Mouse (Mus musculus) macrophage (primary cell): Measurements from ENCODE around the gene Sh3d21. TPM values are rescaled to one million over a fixed set of nuclear protein-coding genes. Genes with fewer than 3 reads are reported as not detected.
"Not testable (repeated sequence)": the region's sequence is repeated elsewhere in the genome, so short reads cannot be mapped to it uniquely, and the experiment has no call there.

ENCODE experiments used
- H3K27ac ChIP-seq: fragments of 350-480 bp; formaldehyde crosslinking; 2 replicates; pipeline ENCODE4 v1.9.0; 2021
- H3K36me3 ChIP-seq: fragments of 350-480 bp; formaldehyde crosslinking; 2 replicates; pipeline ENCODE4 v1.9.0; 2021; ENCODE audit errors: inconsistent target
- H3K4me3 ChIP-seq: fragments of 350-480 bp; formaldehyde crosslinking; 2 replicates; pipeline ENCODE4 v1.9.0; 2021; ENCODE audit errors: inconsistent target
- H3K79me2 ChIP-seq: fragments of 350-480 bp; formaldehyde crosslinking; 2 replicates; pipeline ENCODE4 v1.9.0; 2021; ENCODE audit errors: inconsistent target
- WGBS: methylation state at CpG from one replicate; pipeline ENCODE4 v1.1.7; 2026; ENCODE audit warnings: inconsistent platforms; ENCODE audit not compliant: missing documents; 5-methylcytosine and 5-hydroxymethylcytosine counted together
- polyA plus RNA-seq: library from polyadenylated mRNA; stranded (reverse); fragments of 250-400 nt; gene quantifications from 3 replicates; pipeline ENCODE4 v1.2.4, GENCODE M21; 2018; ENCODE audit warnings: inconsistent platforms

Sh3d21 gene
- polyA plus RNA-seq, 1 experiment from 2014 or later: 0.59 TPM

GRCm38 (mm10) chr4:126194216-126194615 is 30.9 kb upstream of the Sh3d21 start:
- Histone ChIP-seq H3K79me2 (peaks cover 100% of the 10 kb centered on the region), H3K36me3 (peaks cover 24% of the 10 kb centered on the region; the same call in 1 of the 2 replicates), H3K4me3 (no peak overlapping the region), H3K27ac (no peak overlapping the region)

DNA sequence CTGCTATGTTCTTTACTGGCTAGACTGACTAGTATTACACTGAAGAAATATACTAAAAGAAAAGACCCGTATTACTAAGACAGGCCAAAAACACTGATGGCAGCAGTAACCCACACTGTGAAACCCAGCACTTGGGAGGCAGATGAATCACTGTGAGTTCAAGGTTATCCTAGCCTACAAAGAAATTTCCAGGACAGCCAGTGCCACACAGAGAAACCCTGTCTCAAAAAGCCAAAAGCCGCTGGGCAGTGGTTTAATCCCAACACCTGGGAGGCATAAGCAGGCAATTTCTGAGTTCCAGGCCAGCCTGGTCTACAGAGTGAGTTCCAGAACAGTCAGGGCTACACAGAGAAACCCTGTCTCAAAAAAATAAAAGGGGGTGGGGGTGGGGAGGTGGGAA is 27.3 kb upstream of the Sh3d21 start:
- Histone ChIP-seq H3K79me2 (peaks cover 100% of the 10 kb centered on the region), H3K4me3 (no peak overlapping the region), H3K27ac (no peak overlapping the region), H3K36me3 (peaks cover 38% of the 10 kb centered on the region; the same call in 1 of the 2 replicates)
- WGBS: 88% methylated on average over 2 of the region's 2 CpGs

DNA sequence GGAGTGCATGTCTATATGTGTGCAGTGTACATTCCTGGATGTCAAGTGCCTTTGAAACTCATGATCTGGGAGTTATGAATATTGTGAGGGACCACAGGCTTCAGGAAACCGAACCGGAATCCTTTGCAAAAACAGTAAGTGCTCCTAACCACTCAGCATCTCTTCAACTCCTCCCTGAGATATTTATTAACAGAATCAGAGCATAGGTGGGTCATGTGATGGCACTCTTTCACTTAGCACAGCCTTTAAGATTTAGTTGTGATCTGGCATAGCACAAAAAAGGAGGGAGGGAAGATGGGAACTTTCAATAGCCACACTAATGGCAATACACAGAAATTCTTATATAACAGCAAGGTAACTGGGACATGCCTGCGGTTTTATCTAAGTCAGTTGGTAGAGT is 23.8 kb upstream of the Sh3d21 start:
- Histone ChIP-seq H3K27ac (no peak overlapping the region), H3K79me2 (peaks cover 100% of the 10 kb centered on the region), H3K36me3 (peaks cover 53% of the 10 kb centered on the region), H3K4me3 (no peak overlapping the region)
- WGBS: 89% methylated on average over 3 of the region's 3 CpGs

DNA sequence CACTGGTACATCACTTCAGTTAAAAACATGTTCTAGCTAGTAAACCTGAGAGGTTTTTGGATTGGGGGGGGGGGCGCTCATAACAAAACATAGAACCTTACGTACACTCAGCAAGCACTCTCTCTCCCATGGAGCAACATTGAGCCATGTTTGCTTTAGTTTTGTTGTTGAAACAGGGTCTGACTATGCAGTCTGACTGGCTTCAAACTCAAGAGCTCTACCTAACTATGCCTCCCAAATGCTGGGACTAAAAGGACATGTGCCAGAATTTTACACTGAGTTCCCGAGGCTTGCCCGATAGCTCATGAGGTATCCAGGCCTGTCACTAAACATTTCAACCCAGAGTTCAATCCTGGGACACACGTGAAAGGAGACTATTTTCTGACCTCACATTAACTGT is 19.7 kb upstream of the Sh3d21 start:
- H3K4me3 ChIP-seq: no peak overlapping the region
- peaks cover 70% of the 10 kb centered on the region for H3K36me3 ChIP-seq
- 95% methylated on average over 5 of the region's 5 CpGs for WGBS
- no peak overlapping the region for H3K27ac ChIP-seq
- H3K79me2 ChIP-seq: peaks cover 98% of the 10 kb centered on the region

DNA sequence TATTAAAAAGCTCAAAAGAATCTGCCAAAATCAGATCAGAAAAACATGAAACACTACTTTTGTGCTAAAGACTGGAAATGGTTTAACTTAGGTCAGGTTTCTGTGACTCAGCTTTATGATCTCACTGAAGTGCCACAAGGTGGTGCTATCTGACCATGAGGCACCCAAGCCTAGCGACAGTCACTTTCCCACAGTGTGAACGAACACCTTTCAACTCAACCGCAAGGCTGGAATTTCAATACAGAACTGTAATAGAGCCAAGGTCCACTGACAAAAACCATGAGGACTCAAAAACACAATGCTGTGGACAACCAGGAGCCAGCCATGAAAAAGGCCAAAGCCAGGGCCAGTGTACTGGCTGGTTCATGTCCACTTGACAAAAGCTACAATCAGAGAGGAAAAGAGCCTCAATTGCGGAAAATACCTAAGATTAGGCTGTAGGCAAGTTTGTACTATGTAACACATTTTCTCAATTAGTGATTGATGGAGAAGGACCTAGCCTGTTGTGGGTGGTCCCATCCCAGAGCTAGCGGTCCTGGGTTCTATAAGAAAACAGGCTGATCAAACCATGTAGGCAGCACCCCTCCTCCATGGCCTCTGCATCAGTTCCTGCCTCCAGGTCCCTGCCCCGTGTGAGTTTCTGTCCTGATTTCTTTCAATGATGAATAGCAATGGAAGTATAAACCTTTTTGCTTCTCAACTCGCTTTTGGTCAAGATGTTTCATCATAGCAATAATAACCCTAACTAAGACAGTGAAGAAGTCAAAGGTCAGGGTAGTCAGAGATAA is 18.1 kb upstream of the Sh3d21 start:
- Histone ChIP-seq H3K79me2 (peaks cover 95% of the 10 kb centered on the region), H3K4me3 (no peak overlapping the region), H3K36me3 (peaks cover 83% of the 10 kb centered on the region), H3K27ac (no peak overlapping the region)
- WGBS: 75% methylated on average over 7 of the region's 7 CpGs

- H3K27ac ChIP-seq, H3K4me3 ChIP-seq: not testable (repeated sequence)
- H3K36me3 ChIP-seq: peaks cover 90% of the 10 kb centered on the region
- WGBS: 93% methylated on average over 6 of the region's 7 CpGs
- H3K79me2 ChIP-seq: peaks cover 56% of the 10 kb centered on the region
Observed at GRCm38 (mm10) chr4:126175980-126176379, 12.7 kb upstream of the Sh3d21 start.

DNA sequence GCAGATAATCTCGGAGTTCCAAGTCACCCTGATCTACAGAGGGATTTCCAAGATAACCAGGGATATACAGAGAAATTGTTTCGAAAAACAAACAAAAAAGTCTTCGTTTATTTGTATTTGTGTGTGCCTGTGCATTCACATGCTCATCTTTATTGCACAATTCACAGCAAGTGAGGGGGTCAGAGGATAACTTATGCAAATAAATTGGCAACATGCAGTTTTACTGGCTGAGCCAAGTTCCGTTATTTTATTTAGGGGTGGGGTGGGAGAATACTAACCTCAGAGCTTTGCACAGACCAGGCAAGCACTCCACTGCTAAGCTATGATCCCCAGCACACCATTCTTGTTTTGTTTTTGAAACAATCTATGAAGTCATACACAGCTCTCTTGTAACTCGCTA is 10.5 kb upstream of the Sh3d21 start:
- H3K4me3 ChIP-seq: no peak overlapping the region
- 95% methylated on average over 5 of the region's 5 CpGs for WGBS
- peaks cover 34% of the 10 kb centered on the region for H3K79me2 ChIP-seq
- H3K36me3 ChIP-seq: peaks cover 88% of the 10 kb centered on the region
- no peak overlapping the region for H3K27ac ChIP-seq

- not testable (repeated sequence) for H3K27ac ChIP-seq, H3K4me3 ChIP-seq, H3K79me2 ChIP-seq
- peaks cover 85% of the 10 kb centered on the region for H3K36me3 ChIP-seq
- 95% methylated on average over 4 of the region's 5 CpGs for WGBS
Observed at GRCm38 (mm10) chr4:126170737-126171136, 7.4 kb upstream of the Sh3d21 start.

DNA sequence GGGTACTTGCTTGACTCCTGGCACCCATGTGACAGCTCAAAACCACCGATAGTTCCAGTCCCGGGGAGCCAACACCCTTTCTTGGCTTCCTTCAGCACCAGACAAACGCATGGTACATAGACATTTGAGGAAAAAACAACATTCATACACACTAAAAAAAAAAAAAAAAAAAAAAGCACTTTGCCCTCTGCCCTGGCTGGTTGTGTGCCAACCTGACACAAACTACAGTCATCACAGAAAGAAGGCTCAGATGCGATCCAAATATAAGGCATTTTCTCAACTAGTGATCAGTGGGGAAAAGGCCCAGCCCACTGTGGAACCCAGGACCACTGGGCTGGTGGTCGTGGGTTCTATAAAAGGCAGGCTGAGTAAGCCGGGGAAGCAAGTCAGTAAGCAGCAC is 5.6 kb upstream of the Sh3d21 start:
- no peaks in the 10 kb centered on the region; the same call in 1 of the 2 replicates for H3K79me2 ChIP-seq
- H3K4me3 ChIP-seq: no peak overlapping the region
- 82% methylated on average over 6 of the region's 6 CpGs for WGBS
- H3K36me3 ChIP-seq: peaks cover 69% of the 10 kb centered on the region
- no peak overlapping the region for H3K27ac ChIP-seq

DNA sequence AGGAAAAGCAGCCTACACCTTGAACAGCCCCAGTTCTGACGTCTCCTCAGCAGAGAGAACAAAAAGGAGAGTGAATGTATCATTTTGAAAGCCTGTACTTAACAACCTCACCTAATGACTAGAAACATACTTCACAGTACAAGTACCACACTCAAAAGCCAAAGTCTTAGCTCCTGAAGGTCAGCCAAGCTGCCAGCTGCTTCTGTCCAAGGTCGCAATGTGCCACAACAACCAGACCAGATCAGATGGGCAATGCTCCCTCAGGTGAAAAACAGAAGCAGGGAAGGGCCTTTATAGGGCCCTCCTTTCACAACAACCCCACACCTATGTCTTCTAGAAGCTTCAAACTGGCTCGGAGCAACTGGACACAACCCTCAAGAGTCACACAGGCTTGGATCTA is 2.8 kb upstream of the Sh3d21 start:
- Histone ChIP-seq H3K36me3 (peaks cover 43% of the 10 kb centered on the region), H3K79me2 (no peaks in the 10 kb centered on the region; the same call in 1 of the 2 replicates), H3K27ac (no peak overlapping the region), H3K4me3 (no peak overlapping the region)
- WGBS: 100% methylated on average over 2 of the region's 3 CpGs

DNA sequence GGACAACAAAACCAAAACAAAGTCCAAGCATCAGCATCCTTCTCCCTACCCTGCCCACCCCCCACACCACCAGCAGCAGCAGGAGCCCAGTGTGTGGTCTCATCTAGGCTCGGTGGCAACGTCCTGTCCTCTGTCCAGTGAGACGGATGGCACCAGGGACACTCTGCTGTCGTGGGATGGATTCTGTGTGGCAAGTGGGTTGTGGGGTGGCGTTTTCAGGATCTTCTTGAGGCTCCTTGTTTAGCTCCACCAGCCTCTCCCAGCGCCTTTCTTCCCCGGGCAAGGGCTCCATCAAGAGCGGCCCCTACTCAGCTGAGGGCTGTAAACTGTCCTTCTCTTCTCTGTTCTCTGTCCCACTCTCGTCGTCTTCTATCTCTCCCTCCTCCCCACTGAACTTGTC is 1.8 kb upstream of the Sh3d21 start:
- H3K36me3 ChIP-seq: peaks cover 34% of the 10 kb centered on the region
- not testable (repeated sequence) for H3K4me3 ChIP-seq, H3K79me2 ChIP-seq, H3K27ac ChIP-seq
- WGBS: no CpG with 5 or more reads among the region's 10 CpGs

- 89% methylated on average over 4 of the region's 4 CpGs for WGBS
- no peak overlapping the region for H3K27ac ChIP-seq
- H3K4me3 ChIP-seq: no peak overlapping the region
Observed at GRCm38 (mm10) chr4:126163685-126164084, 394 bp upstream of the Sh3d21 start.

DNA sequence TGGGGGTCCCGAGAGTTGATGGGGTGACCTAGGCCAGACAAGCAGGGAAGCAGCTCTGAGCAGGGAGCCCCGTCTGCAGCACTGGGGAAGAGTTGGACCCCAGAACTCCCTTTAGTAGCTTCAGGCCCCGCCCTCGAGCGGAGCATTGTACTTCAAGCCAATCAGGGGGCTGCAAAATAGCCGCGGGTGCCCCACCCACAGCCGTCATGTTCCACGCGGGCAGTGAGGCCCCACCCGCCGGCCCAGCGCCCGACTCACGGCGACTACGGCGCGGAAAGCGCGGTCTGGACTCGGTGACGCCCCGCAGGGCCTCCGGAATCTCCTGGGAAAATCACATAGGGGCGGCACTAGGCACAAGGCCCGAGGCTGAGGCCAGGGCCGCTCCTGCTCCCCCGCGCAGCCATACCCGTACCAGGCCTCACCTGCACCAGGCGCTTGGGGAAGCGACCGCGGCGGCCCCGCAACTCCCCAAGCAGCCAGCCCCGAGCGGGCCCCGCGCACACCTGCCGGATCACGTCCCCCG is 686 bp downstream of the Sh3d21 start:
- Histone ChIP-seq H3K4me3 (no peak overlapping the region), H3K27ac (no peak overlapping the region), H3K79me2 (no peaks in the 10 kb centered on the region), H3K36me3 (peaks cover 17% of the 10 kb centered on the region)
- 5% methylated on average over 28 of the region's 44 CpGs for WGBS

More at GRCm38 (mm10) chr4:126163685-126164084, 394 bp upstream of the Sh3d21 start:
- Histone ChIP-seq H3K36me3 (peaks cover 23% of the 10 kb centered on the region), H3K79me2 (no peaks in the 10 kb centered on the region)

DNA sequence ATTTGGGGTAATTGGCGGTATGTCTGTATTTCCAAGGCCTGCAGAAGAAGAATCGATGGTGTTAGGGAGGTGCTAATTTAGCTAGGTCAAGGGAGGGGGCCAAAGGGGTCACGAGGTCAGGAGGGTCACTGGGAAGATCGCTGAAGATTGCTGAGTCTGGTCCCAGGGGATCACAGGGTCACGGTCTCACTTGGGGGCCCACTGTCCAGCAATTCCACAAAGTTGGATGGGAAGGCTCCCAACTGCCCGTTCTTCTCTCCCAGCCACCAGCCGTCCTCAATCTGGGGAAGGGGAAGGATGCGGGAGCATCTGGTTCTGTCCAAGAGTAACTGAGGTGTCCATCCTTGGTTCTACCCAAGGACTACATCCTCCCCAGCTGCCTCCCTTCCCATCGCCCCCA is 1.3 kb downstream of the Sh3d21 start:
- 87% methylated on average over 9 of the region's 9 CpGs for WGBS
- H3K4me3 ChIP-seq: no peak overlapping the region
- peaks cover 15% of the 10 kb centered on the region for H3K36me3 ChIP-seq

DNA sequence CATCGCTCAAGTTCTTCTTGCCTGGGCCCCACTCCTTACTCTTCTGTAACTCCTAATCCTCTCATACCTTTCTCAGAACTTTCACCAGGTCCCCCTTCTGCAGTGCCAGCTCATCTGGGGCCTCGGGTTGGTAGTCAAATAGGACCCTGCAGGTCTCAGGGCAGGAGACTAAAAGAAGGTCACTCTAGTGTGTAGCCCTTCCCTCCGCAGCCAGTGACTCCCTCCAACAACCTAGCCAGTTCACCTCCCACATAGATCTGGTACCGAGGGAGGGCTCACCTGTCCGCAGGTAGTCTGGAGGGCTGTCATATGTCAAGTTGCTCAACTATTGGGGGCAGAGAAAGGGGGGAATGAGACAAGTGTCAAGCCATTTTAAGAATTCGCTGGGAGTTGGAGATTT is 1.8 kb downstream of the Sh3d21 start:
- H3K36me3 ChIP-seq: peaks cover 10% of the 10 kb centered on the region
- no peaks in the 10 kb centered on the region for H3K79me2 ChIP-seq
- H3K4me3 ChIP-seq: no peak overlapping the region
- H3K27ac ChIP-seq: no peak overlapping the region
- 91% methylated on average over 5 of the region's 6 CpGs for WGBS

More for the DNA sequence above, 1.3 kb downstream of the Sh3d21 start:
- no peak overlapping the region for H3K27ac ChIP-seq
- no peaks in the 10 kb centered on the region for H3K79me2 ChIP-seq
